Mouse (Mus musculus) megakaryocyte, embryonic 14.5 days (primary cell): ENCODE data around the gene Hgd.

Experiments used
- FLI1 ChIP-seq: IDR thresholded peaks from 2 replicates; pipeline ENCODE4 v1.6.1; 2012; ENCODE audit warnings: low read length, inconsistent platforms, mixed read lengths
- GATA1 ChIP-seq: IDR thresholded peaks from 3 replicates; pipeline ENCODE4 v1.6.1; 2012; ENCODE audit warnings: mixed read lengths, low read length, inconsistent platforms, borderline replicate concordance

DNA sequence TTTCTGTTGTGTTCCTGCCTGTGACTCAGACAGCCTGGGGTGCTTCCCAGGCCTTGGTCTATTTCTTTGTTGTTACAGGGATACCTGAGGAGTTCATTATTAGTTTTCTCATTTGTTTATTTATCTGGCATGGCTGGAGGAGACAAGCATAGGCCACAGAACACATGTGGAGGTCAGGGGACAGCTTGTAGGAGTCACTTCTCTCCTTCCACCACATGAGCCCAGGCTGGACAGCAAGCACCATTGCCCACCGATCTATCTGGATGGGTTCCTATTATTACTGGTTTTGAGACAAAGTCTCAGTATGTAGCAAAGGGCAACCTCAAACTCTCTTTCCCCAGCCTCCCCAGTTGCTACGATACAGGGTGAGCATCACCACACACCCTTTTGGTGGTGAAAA, 100.3 kb downstream of the Hgd start:
- TF ChIP-seq FLI1, result no peak
- TF ChIP-seq GATA1, result no peak
